Mouse (Mus musculus) cerebellum, adult 2 months (tissue): Measurements from ENCODE around the gene Tnfsfm13. TPM values are rescaled to one million over a fixed set of nuclear protein-coding genes. Genes with fewer than 3 reads are reported as not detected.
A peak's percentile ranks its signal among the peaks of the same experiment; 100 is the strongest.

Experiments
- DNase-seq, 2 experiments: peaks; one replicate each; pipeline ENCODE4 v3.0.0; 2021
- H3K27ac ChIP-seq: fragments of 200-500 bp; 2 replicates; pipeline ENCODE4 v1.5.1; 2012; ENCODE audit warnings: low read length, control low read depth, inconsistent platforms; ENCODE audit not compliant: insufficient read depth
- H3K27me3 ChIP-seq: fragments of 200-500 bp; 2 replicates; pipeline ENCODE4 v1.6.1; 2012; ENCODE audit warnings: inconsistent platforms, mild to moderate bottlenecking, low read length, moderate library complexity; ENCODE audit not compliant: control insufficient read depth, insufficient read depth
- H3K4me1 ChIP-seq: fragments of 200-500 bp; 2 replicates; pipeline ENCODE4 v1.6.1; 2011; ENCODE audit warnings: low read length; ENCODE audit not compliant: control insufficient read depth, insufficient read depth
- H3K4me3 ChIP-seq: fragments of 200-500 bp; replicated peaks from 2 replicates; pipeline ENCODE3; 2011; ENCODE audit warnings: mild to moderate bottlenecking, low read depth, low read length, control low read depth; ENCODE audit not compliant: insufficient read depth
- CTCF ChIP-seq: fragments of 200-500 bp; IDR thresholded peaks from 2 replicates; pipeline ENCODE4 v1.5.1; 2011; ENCODE audit warnings: low read depth, mild to moderate bottlenecking, control low read depth, low read length, moderate library complexity, borderline replicate concordance; ENCODE audit not compliant: insufficient read depth
- POLR2A ChIP-seq: fragments of 200-500 bp; IDR thresholded peaks from 2 replicates; pipeline ENCODE4 v1.6.1; 2011; ENCODE audit warnings: low read length, control low read depth, borderline replicate concordance; ENCODE audit not compliant: insufficient read depth
- WGBS: fragments of 180-500 bp; shearing (Covaris S2); methylation state at CpG from one replicate; pipeline ENCODE4 v1.1.7; 2018; 5-methylcytosine and 5-hydroxymethylcytosine counted together
- polyA plus RNA-seq: library from polyadenylated mRNA; depleted of rRNA; stranded (reverse); fragments of >200 nt; gene quantifications from 2 replicates; pipeline ENCODE4 v1.2.3, GENCODE M21; 2012

Tnfsfm13 gene
- polyA plus RNA-seq, 1 experiment = 3.3 TPM

DNA sequence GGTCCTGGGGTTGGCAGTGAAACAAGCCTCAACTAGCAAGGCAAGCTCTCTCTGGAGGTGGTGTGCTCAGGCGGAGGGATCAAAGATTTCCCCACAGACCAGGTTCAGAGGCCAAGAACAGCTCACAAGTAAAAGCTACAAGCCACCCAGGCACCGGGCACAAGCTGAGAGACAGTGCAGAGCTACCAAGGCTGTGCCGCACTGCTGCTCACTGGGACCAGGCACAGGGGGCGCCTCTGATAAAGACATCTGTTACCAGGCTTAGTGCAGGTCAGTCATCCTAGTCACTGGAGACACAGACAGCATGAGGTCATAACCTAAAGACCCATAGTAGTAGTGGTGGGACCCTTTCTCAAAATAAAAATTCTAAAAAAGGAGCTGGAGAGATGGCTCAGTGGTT is 21.1 kb upstream of the Tnfsfm13 start:
- TF ChIP-seq POLR2A = no peak
- TF ChIP-seq CTCF = no peak
- H3K27ac ChIP-seq = no peak overlapping the region
- WGBS = 62% methylated on average over 4 of the region's 4 CpGs

DNA sequence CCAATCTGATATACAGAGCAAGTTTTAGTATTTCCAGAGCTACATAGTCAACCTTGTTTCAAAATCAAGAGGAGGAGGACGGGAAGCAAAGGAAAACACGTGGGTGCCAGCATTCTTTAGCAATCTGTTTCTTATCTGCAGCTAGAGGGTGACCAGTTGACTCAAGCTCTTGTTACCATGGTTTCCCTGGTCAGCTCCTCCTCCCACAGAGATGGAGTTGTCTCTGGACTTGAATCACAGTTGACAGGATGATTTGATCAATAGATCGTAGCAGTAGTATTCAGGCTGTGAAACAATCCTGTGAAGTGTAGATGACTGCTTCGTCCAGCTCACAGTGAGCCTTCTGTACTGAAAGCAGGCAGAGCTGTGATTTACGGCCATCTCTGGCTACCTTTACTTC is 20.0 kb upstream of the Tnfsfm13 start:
- 43% methylated on average over 5 of the region's 5 CpGs for WGBS
- Histone ChIP-seq H3K27ac (no peak overlapping the region), H3K4me3 (no peak overlapping the region), H3K27me3 (no peaks in the 10 kb centered on the region), H3K4me1 (no peaks in the 10 kb centered on the region)
- no peak for DNase-seq
- no peak for TF ChIP-seq POLR2A
- TF ChIP-seq CTCF = no peak

More for the DNA sequence above, 21.1 kb upstream of the Tnfsfm13 start:
- H3K4me1 ChIP-seq = no peaks in the 10 kb centered on the region
- H3K4me3 ChIP-seq = no peak overlapping the region
- no peaks in the 10 kb centered on the region for H3K27me3 ChIP-seq
- no peak for DNase-seq

- no peak for DNase-seq
These were observed 19.6 kb upstream of the Tnfsfm13 start for GRCm38 (mm10) chr11:69715482-69715881.

DNA sequence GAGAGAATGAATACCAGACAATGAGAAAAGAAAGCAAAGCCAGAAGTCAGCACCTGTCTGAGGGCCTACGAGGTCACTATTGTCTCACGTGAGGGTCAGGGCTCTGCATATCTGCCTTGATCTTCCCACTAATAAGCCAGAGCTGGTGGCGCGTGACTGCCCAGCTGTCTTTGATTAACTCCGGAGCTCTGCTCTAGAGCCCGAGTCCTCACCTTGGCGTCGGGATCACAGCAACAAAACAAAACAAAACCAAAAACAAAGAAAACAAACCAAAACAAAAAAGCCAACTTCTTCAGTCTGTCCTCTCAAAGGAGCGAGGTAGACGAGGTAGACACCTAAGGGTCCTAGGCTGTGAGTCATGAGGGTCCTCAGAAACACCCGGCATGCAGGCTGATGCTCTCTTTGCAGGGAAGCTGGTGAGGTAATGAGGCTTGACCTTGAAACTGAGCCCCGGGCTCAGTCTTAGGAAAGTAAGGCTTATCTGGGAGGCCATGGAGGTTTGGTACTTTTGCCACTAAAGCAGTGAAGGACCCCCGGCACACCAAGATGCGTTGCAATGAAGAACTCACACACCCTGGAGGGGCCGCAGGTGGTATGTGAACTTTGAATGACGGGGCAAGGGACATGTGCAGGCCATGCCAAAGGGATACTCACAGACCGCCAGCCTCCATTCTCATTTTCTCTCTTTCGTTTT is 18.9 kb upstream of the Tnfsfm13 start:
- Histone ChIP-seq H3K4me3 (no peak overlapping the region), H3K27ac (no peak overlapping the region), H3K27me3 (no peaks in the 10 kb centered on the region), H3K4me1 (peaks cover 5% of the 10 kb centered on the region; the same call in 1 of the 2 replicates)
- 76% methylated on average over 18 of the region's 18 CpGs for WGBS
- no peak for TF ChIP-seq CTCF
- TF ChIP-seq POLR2A = no peak
- no peak for DNase-seq

More at GRCm38 (mm10) chr11:69715482-69715881, 19.6 kb upstream of the Tnfsfm13 start:
- H3K27ac ChIP-seq = no peak overlapping the region
- H3K4me3 ChIP-seq = no peak overlapping the region
- H3K4me1 ChIP-seq = 0 out of 2 replicates have a peak, but pooled peaks cover 1% of the 10 kb centered on the region
- H3K27me3 ChIP-seq = no peaks in the 10 kb centered on the region
- 59% methylated on average over 9 of the region's 9 CpGs for WGBS
- peak; percentile 50; the same call in 1 of the 2 replicates for TF ChIP-seq CTCF
- TF ChIP-seq POLR2A = no peak

DNA sequence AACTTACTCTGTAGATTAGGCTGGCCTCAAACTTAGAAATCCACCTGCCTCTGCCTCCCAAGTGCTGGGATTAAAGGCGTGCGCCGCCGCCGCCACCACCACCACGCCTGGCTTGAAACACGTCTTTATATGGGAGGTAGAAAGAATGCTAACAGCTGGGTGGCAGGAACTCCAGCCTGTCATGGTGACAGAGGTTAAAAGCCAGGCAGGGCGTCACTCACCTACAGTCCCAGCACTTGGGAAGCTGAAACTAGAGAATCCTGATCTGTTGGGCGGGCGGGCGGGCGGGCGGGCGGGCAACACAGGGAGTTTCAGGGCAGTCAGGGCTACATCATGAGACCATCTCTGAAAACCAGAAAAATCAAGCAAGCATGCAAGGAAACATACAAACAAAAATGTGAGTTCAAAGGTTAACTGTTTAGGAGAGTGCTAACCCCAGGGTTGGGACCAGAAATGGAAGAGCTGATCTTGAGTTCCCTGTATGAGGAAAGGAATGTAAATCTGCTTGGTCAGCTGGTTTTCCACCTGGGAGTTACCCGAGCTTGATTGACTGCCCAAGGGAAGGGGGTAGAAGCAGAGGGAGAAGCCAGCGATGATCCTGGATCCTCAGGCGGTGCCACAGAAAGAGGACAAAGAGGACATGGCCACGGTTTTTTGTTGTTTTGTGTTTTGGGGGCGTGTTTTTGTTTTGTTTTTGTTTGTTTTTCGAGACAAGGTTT is 17.2 kb upstream of the Tnfsfm13 start:
- no peaks in the 10 kb centered on the region for H3K27me3 ChIP-seq
- 87% methylated on average over 20 of the region's 20 CpGs for WGBS
- no peak overlapping the region for H3K27ac ChIP-seq
- TF ChIP-seq CTCF (no peak), POLR2A (no peak)
- no peak for DNase-seq
- no peak overlapping the region for H3K4me3 ChIP-seq
- peaks cover 20% of the 10 kb centered on the region for H3K4me1 ChIP-seq

DNA sequence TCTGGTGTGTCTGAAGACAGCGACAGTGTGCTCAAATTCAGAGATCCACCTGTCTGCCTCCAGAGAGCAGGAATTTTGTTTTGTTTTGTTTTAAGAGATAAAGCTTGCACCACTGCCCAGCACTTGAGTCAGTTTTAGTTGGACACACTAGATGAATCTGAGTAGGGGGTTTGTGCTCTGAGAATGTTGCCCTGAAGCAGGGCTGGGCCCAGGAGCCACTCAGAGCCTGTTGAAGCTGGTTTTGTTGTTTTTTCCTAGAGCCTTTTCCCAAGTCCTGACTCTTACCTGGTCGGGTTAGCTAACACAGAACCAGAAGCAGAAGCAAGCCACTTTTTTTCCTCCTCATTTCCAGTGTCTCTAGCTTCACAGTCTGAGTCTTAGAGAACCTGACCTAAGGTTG is 15.2 kb upstream of the Tnfsfm13 start:
- no peaks in the 10 kb centered on the region for H3K27me3 ChIP-seq
- no peak overlapping the region for H3K27ac ChIP-seq
- TF ChIP-seq CTCF (no peak), POLR2A (no peak)
- no peak overlapping the region for H3K4me3 ChIP-seq
- WGBS = 97% methylated on average over 2 of the region's 2 CpGs
- DNase-seq = no peak
- peaks cover 34% of the 10 kb centered on the region for H3K4me1 ChIP-seq

DNA sequence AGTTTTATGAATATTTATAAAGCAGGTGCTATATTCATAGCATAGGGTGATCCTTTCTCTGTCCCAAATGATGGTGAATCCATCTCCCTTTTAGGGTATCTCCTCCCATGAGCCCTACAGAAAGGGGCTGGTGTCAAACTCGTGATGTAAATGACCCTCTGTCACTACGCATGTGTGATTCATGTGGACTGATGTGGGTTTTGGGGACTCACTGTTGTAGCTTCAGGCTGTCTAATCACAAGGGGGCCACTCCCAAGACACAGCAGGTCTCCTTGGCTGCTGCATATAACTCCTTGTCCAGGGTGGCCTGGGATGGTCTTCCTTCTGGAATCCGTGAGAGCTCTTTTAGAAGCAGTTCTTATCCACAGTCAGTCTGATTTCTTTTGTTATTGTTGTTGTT is 14.6 kb upstream of the Tnfsfm13 start:
- 74% methylated on average over 3 of the region's 3 CpGs for WGBS
- Histone ChIP-seq H3K4me3 (no peak overlapping the region), H3K27me3 (no peaks in the 10 kb centered on the region), H3K27ac (no peak overlapping the region), H3K4me1 (peaks cover 34% of the 10 kb centered on the region)
- TF ChIP-seq CTCF (no peak), POLR2A (no peak)
- DNase-seq = no peak
